Mouse (Mus musculus) neutrophil, adult 5-6 weeks (primary cell): ENCODE results near the gene Tyw1. TPM values are rescaled to one million over a fixed set of nuclear protein-coding genes. Genes with fewer than 3 reads are reported as not detected.

Experiments used
- ATAC-seq: fragments of 151-379, 151-347 bp; 2 replicates; pipeline ENCODE4 v1.8.0; 2017; ENCODE audit warnings: mild to moderate bottlenecking, moderate TSS enrichment; ENCODE audit not compliant: insufficient number of reproducible peaks, poor library complexity, low FRiP score, severe bottlenecking; ENCODE audit errors: extremely low read depth
- total RNA-seq: library from RNA; stranded (forward); fragments of 200-1000 nt; gene quantifications from 2 replicates; pipeline ENCODE4 v1.2.3, GENCODE M21; 2017

The Tyw1 gene
- total RNA-seq, 1 experiment from 2014 or later = 21.2 TPM

GRCm38 (mm10) chr5:130355223-130355622 is 99.8 kb downstream of the Tyw1 start:
- ATAC-seq = no peak

GRCm38 (mm10) chr5:130363111-130363510 is 107.7 kb downstream of the Tyw1 start:
- ATAC-seq = no peak

DNA sequence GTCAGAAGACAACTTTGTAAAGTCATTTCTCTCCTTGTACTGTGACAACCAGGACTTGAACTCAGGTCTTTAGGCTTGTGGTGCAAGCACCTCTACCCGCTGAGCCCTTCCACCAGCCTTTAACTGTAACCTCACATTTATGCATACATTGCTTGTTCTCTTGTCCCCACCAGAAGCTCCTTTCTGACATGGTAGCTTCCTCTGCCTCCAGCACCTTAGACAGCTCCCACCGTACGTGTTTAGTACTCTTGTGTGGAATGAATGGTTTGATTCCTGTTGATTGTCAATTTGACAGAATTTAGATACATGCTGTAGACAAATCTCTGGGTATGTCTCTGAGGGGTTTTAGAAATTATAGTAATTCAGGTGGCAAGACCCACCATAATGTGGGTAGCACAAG is 108.4 kb downstream of the Tyw1 start:
- ATAC-seq = no peak

DNA sequence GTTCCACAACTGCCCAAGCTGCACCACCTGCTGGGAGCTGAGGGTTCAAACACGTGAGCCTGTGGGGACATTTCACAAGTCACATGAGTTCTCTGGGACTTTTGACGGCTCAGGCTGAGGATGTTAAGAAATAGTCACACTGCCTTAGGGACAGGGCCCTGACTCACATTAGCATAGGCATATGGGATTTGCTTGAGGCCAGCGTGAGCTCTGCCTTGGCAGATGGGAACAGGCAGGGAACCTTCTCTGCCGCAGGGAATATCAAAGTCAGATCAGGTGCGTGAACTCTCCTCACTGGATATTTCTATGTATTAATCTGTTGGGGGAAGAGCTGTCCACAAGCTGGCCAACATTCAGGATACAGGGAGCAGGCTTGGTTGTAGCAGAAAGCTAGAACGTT is 112.8 kb downstream of the Tyw1 start:
- no peak for ATAC-seq

DNA sequence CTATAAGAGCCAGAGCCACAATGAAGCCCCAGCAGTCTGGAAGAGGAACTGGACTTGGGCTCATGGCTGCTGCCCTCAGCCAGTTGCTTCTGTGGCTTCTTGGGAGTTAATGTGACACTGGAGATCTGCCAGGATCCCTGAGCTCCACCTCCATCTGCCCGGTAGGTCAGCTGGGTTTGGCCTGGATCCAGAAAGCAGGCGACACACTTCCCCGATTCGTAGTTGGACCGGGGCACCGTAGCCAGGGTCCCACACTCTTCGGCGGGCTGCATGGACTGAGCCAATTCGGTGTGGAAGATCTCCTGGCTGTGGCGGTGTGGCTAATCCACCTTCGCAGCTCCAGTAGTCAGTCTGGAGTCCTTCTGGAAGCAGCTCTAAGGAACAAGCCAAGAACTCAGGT is 113.8 kb downstream of the Tyw1 start, which contains the start of gene Caln1:
TSS of gene Caln1 (plus strand) at position 219 of the 400 bp plus-strand sequence.
- no peak for ATAC-seq

GRCm38 (mm10) chr5:130375411-130375810 is 120.0 kb downstream of the Tyw1 start:
- no peak for ATAC-seq

- ATAC-seq = no peak; the same call in 1 of the 2 replicates
These were observed 128.9 kb downstream of the Tyw1 start, which contains the start of gene A330070K13Rik for GRCm38 (mm10) chr5:130384222-130384912. Gene A330070K13Rik (minus strand): TSS chr5:130384631.

DNA sequence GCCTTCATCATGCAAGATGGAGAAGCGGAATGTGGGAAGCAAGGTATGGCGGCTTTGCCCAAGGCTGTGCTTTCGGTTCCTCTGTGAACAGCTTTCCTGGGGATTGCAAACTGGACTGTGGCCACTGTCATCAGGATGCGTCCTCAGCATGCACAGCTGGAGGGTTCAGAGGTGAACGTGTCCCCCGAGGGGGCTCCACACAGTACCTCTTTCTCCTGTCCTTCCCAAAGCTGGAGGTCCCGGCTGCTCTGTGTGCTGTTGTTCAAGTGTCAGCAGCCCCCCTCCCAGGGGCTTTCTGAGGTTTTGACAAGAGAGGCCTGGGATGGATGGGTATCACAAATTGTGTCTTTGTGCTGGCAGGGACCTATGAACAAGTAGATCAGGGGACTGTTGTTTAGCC is 131.0 kb downstream of the Tyw1 start:
- no peak for ATAC-seq

Other genes starting within 250 kb of the Tyw1 start
- 7.6 and 7.7 TPM in 2 replicates for gene Asl, start 226.4 kb upstream of the Tyw1 start, total RNA-seq
- 24.9 and 40.4 TPM in 2 replicates for gene Crcp, start 226.3 kb upstream of the Tyw1 start, total RNA-seq
- gene Tpst1, start 182.3 kb upstream of the Tyw1 start, total RNA-seq = 19.8 and 23.3 TPM in 2 replicates
- gene Kctd7, start 110.8 kb upstream of the Tyw1 start, total RNA-seq = 3.0 and 5.3 TPM in 2 replicates
- 52.1 and 58.2 TPM in 2 replicates for gene Rabgef1, start 83.8 kb upstream of the Tyw1 start, total RNA-seq
- gene Tmem248, start 38.5 kb upstream of the Tyw1 start, total RNA-seq = 32.9 and 34.9 TPM in 2 replicates
- gene Sbds, start 89 bp upstream of the Tyw1 start, total RNA-seq = 114 and 118 TPM in 2 replicates
- not detected in 2 replicates for gene Caln1, start 113.8 kb downstream of the Tyw1 start, total RNA-seq
- not detected in 2 replicates for gene A330070K13Rik, start 129.0 kb downstream of the Tyw1 start, total RNA-seq